Mouse (Mus musculus): ENCODE data around the gene Uri1. TPM values are rescaled to one million over a fixed set of nuclear protein-coding genes. Genes with fewer than 3 reads are reported as not detected.
A peak's percentile ranks its signal among the peaks of the same experiment; 100 is the strongest.

Uri1 gene
- 10 to 100 TPM; 47.7 to 51.9 TPM for total RNA-seq (2021)

- no peak for DNase-seq (ENCODE audit: low spot score in 2 of 2)
- intact Hi-C loops (cut with DNase I) = no loop called here
Measured at GRCm38 (mm10) chr7:38023451-38023850, at the start of gene Uri1. Gene Uri1, minus strand, starts transcription at chr7:38023551.

GRCm38 (mm10) chr7:38071065-38071464 lies 47.7 kb upstream of the Uri1 start:
- intact Hi-C loops (cut with DNase I) = loop anchor here (5.0 kb wide), 1 partner anchor 699 kb away; no protein-coding TSS in a partner anchor
- no peak for DNase-seq (ENCODE audit: low spot score in 2 of 2)

- intact Hi-C loops (cut with DNase I) = loop anchor here (5.0 kb wide), 1 partner anchor 698 kb away; no protein-coding TSS in a partner anchor
- no peak for DNase-seq (ENCODE audit: low spot score in 2 of 2)
Measured at GRCm38 (mm10) chr7:38070663-38071062, 47.3 kb upstream of the Uri1 start.

GRCm38 (mm10) chr7:38064431-38064830 lies 41.1 kb upstream of the Uri1 start:
- intact Hi-C loops (cut with DNase I) = loop anchor here (5.0 kb wide), 1 partner anchor 103 kb away; no protein-coding TSS in a partner anchor
- no peak for DNase-seq (ENCODE audit: low spot score in 2 of 2)

GRCm38 (mm10) chr7:38061060-38061970 lies 38.0 kb upstream of the Uri1 start:
- peak; percentile 86 to 88 for DNase-seq (ENCODE audit: low spot score in 2 of 2)
- intact Hi-C loops (cut with DNase I) = loop anchor here (2.0 to 5.0 kb wide), 2 partner anchors 79 to 106 kb away; no protein-coding TSS in a partner anchor

GRCm38 (mm10) chr7:38059636-38060330 lies 36.4 kb upstream of the Uri1 start:
- no peak for DNase-seq (ENCODE audit: low spot score in 2 of 2)
- intact Hi-C loops (cut with DNase I) = loop anchor here (2.0 to 5.0 kb wide), 2 partner anchors 81 to 108 kb away; no protein-coding TSS in a partner anchor

GRCm38 (mm10) chr7:38059096-38059495 lies 35.7 kb upstream of the Uri1 start:
- intact Hi-C loops (cut with DNase I) = no loop called here
- no peak for DNase-seq (ENCODE audit: low spot score in 2 of 2)

GRCm38 (mm10) chr7:38055996-38056395 lies 32.6 kb upstream of the Uri1 start:
- peak in 1 of 2 experiments; percentile 51 for DNase-seq (ENCODE audit: low spot score in 2 of 2)
- intact Hi-C loops (cut with DNase I) = no loop called here

GRCm38 (mm10) chr7:38054246-38054645 lies 30.9 kb upstream of the Uri1 start:
- intact Hi-C loops (cut with DNase I) = no loop called here
- DNase-seq (ENCODE audit: low spot score in 2 of 2) = no peak

GRCm38 (mm10) chr7:38047229-38047628 lies 23.9 kb upstream of the Uri1 start:
- intact Hi-C loops (cut with DNase I) = no loop called here
- no peak for DNase-seq (ENCODE audit: low spot score in 2 of 2)

- intact Hi-C loops (cut with DNase I) = no loop called here
- DNase-seq (ENCODE audit: low spot score in 2 of 2) = no peak
Measured at GRCm38 (mm10) chr7:38041244-38041643, 17.9 kb upstream of the Uri1 start.

- intact Hi-C loops (cut with DNase I) = no loop called here
Measured at GRCm38 (mm10) chr7:38037586-38037985, 14.2 kb upstream of the Uri1 start.

GRCm38 (mm10) chr7:38031183-38031582 lies 7.8 kb upstream of the Uri1 start:
- intact Hi-C loops (cut with DNase I) = no loop called here
- no peak for DNase-seq (ENCODE audit: low spot score in 2 of 2)

More at GRCm38 (mm10) chr7:38037586-38037985, 14.2 kb upstream of the Uri1 start:
- DNase-seq (ENCODE audit: low spot score in 2 of 2) = no peak

- intact Hi-C loops (cut with DNase I) = no loop called here
- no peak for DNase-seq (ENCODE audit: low spot score in 2 of 2)
Measured at GRCm38 (mm10) chr7:38030606-38031005, 7.3 kb upstream of the Uri1 start.

- intact Hi-C loops (cut with DNase I) = no loop called here
- DNase-seq (ENCODE audit: low spot score in 2 of 2) = no peak
Measured at GRCm38 (mm10) chr7:38029986-38030385, 6.6 kb upstream of the Uri1 start.

GRCm38 (mm10) chr7:38029083-38029482 lies 5.7 kb upstream of the Uri1 start:
- no peak for DNase-seq (ENCODE audit: low spot score in 2 of 2)
- intact Hi-C loops (cut with DNase I) = no loop called here

GRCm38 (mm10) chr7:38027940-38028600 lies 4.7 kb upstream of the Uri1 start:
- intact Hi-C loops (cut with DNase I) = no loop called here
- DNase-seq (ENCODE audit: low spot score in 2 of 2) = no peak

GRCm38 (mm10) chr7:38024839-38025238 lies 1.5 kb upstream of the Uri1 start:
- intact Hi-C loops (cut with DNase I) = no loop called here
- no peak for DNase-seq (ENCODE audit: low spot score in 2 of 2)

GRCm38 (mm10) chr7:38019770-38020169 lies 3.6 kb downstream of the Uri1 start:
- intact Hi-C loops (cut with DNase I) = no loop called here
- DNase-seq (ENCODE audit: low spot score in 2 of 2) = no peak

GRCm38 (mm10) chr7:38019369-38019749 lies 4.0 kb downstream of the Uri1 start:
- intact Hi-C loops (cut with DNase I) = no loop called here
- peak; percentile 89 to 92 for DNase-seq (ENCODE audit: low spot score in 2 of 2)
